Mouse (Mus musculus): ENCODE results near the gene Scamp3.

Scamp3 gene

GRCm38 (mm10) chr3:89226361-89226760 lies 49.1 kb downstream of the Scamp3 start:
- no peak for DNase-seq (ENCODE audit: low spot score in 2 of 2)

- no peak for DNase-seq (ENCODE audit: low spot score in 2 of 2)
Measured at GRCm38 (mm10) chr3:89226900-89227299, 49.6 kb downstream of the Scamp3 start, which contains the start of gene Mtx1. Gene Mtx1 (minus strand): TSS chr3:89227088.

GRCm38 (mm10) chr3:89227307-89228179 lies 50.3 kb downstream of the Scamp3 start:
- DNase-seq (ENCODE audit: low spot score in 2 of 2): peak in 1 of 2 experiments; percentile 53

- peak; percentile 82 to 85 for DNase-seq (ENCODE audit: low spot score in 2 of 2)
Measured at GRCm38 (mm10) chr3:89228180-89228549, 50.9 kb downstream of the Scamp3 start.

GRCm38 (mm10) chr3:89228836-89229235 lies 51.6 kb downstream of the Scamp3 start, which contains the start of gene Muc1:
Gene Muc1 (plus strand): TSS chr3:89229057.
- no peak for DNase-seq (ENCODE audit: low spot score in 2 of 2)

GRCm38 (mm10) chr3:89229276-89229675 lies 52.0 kb downstream of the Scamp3 start:
- no peak for DNase-seq (ENCODE audit: low spot score in 2 of 2)

GRCm38 (mm10) chr3:89230561-89230960 lies 53.3 kb downstream of the Scamp3 start:
- no peak for DNase-seq (ENCODE audit: low spot score in 2 of 2)

GRCm38 (mm10) chr3:89231345-89231744 lies 54.1 kb downstream of the Scamp3 start:
- no peak for DNase-seq (ENCODE audit: low spot score in 2 of 2)

- DNase-seq (ENCODE audit: low spot score in 2 of 2): no peak
Measured at GRCm38 (mm10) chr3:89231772-89232275, 54.6 kb downstream of the Scamp3 start.

Measured in spleen, postnatal 36 days (tissue).